Mouse (Mus musculus): ENCODE results near the gene Tspan4. TPM values are rescaled to one million over a fixed set of nuclear protein-coding genes. Genes with fewer than 3 reads are reported as not detected.

The Tspan4 gene
- polyA plus RNA-seq (2015; fragmentation: Nextera tagmentation; extraction: Ambion mirVana), result 45.8 and 49.1 TPM in 2 replicates

DNA sequence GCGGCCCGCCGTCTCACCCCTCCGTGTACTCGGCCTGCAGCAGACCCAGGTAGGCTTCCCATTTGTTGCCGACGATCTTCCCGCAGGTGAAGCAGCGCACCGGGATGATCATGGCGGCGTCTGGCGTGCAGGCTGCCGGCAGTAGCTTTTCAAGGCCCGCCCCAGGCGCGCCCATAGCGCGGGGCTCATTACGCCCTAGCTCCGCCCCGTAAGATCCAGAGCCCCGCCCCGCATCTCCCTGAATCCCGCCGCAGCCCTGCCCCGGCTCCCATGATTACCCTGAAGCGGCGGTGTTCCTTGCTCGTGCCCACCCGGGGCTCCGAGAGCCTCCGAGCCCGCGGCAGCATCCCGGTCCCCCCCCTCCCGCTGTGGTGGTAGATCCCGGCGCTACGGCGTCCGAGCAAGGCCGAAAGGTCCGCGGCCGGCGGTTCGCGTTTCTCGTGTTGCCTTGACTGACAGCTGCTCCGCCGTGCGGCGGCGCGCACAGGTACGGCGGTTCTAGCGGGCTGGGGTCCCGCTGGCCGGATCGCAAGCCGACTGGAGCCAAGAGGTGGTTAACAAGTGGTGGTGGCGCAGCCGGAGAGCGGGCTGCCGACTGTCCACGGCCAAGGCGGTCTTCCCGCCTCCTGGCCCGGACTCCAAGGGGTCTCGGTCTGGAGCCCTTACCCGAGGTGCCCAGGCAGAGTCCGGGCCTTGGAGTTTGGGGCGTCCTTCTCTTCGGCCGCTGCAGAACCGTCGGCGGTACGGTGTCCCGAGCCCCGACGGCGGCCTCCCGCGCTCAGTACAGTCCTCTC lies at the start of gene Tspan4, which contains the start of gene Polr2l:
Gene Tspan4 (plus strand): TSS at position 230 of the 794 bp plus-strand sequence.
Gene Polr2l (minus strand): TSS at position 122 of the 794 bp plus-strand sequence.
- Histone ChIP-seq H3K9me3 (replicated peaks; ENCODE audit: control insufficient read depth, low read length, poor library complexity, severe bottlenecking) (no peaks in the 10 kb centered on the region), H3K27me3 (ENCODE audit: control insufficient read depth, insufficient read depth, low read depth, low read length) (peaks cover 14% of the 10 kb centered on the region), H3K27ac (ENCODE audit: low read length) (peak within 1 kb of the TSS; percentile 86), H3K36me3 (ENCODE audit: control insufficient read depth, insufficient read depth, low read length) (peaks cover 8% of the 10 kb centered on the region), H3K9ac (ENCODE audit: low read depth, low read length) (peak within 1 kb of the TSS; percentile 90), H3K4me1 (ENCODE audit: control insufficient read depth, insufficient read depth, low read length) (peaks cover 19% of the 10 kb centered on the region), H3K4me3 (ENCODE audit: low read depth, low read length) (peak within 1 kb of the TSS; percentile 65), H3K4me2 (ENCODE audit: low read length) (peak within 1 kb of the TSS; percentile 98)
- peak; percentile 85 for ATAC-seq
- WGBS, result under 1% methylated on average over 77 of the region's 87 CpGs

GRCm38 (mm10) chr7:141426948-141427730 lies 47.9 kb upstream of the Tspan4 start:
- WGBS, result 90% methylated on average over 12 of the region's 12 CpGs
- no peak overlapping the region for H3K27ac ChIP-seq (ENCODE audit: low read length)
- no peaks in the 10 kb centered on the region; the same call in 1 of the 2 replicates for H3K27me3 ChIP-seq (ENCODE audit: control insufficient read depth, insufficient read depth, low read depth, low read length)
- H3K9ac ChIP-seq (ENCODE audit: low read depth, low read length), result no peak overlapping the region
- no peak for ATAC-seq
- peaks cover 32% of the 10 kb centered on the region for H3K36me3 ChIP-seq (ENCODE audit: control insufficient read depth, insufficient read depth, low read length)
- peaks cover 13% of the 10 kb centered on the region for H3K4me1 ChIP-seq (ENCODE audit: control insufficient read depth, insufficient read depth, low read length)
- H3K9me3 ChIP-seq (replicated peaks; ENCODE audit: control insufficient read depth, low read length, poor library complexity, severe bottlenecking), result no peaks in the 10 kb centered on the region
- no peak overlapping the region for H3K4me2 ChIP-seq (ENCODE audit: low read length)
- H3K4me3 ChIP-seq (ENCODE audit: low read depth, low read length), result no peak overlapping the region

GRCm38 (mm10) chr7:141428701-141429100 lies 46.3 kb upstream of the Tspan4 start:
- Histone ChIP-seq H3K4me1 (ENCODE audit: control insufficient read depth, insufficient read depth, low read length) (peaks cover 24% of the 10 kb centered on the region), H3K4me2 (ENCODE audit: low read length) (peak overlapping the region; percentile 76), H3K9me3 (replicated peaks; ENCODE audit: control insufficient read depth, low read length, poor library complexity, severe bottlenecking) (no peaks in the 10 kb centered on the region), H3K27ac (ENCODE audit: low read length) (peak overlapping the region; percentile 78), H3K4me3 (ENCODE audit: low read depth, low read length) (peak overlapping the region; percentile 55), H3K9ac (ENCODE audit: low read depth, low read length) (peak overlapping the region; percentile 86), H3K36me3 (ENCODE audit: control insufficient read depth, insufficient read depth, low read length) (peaks cover 40% of the 10 kb centered on the region), H3K27me3 (ENCODE audit: control insufficient read depth, insufficient read depth, low read depth, low read length) (no peaks in the 10 kb centered on the region)
- WGBS, result 59% methylated on average over 5 of the region's 5 CpGs
- no peak for ATAC-seq

DNA sequence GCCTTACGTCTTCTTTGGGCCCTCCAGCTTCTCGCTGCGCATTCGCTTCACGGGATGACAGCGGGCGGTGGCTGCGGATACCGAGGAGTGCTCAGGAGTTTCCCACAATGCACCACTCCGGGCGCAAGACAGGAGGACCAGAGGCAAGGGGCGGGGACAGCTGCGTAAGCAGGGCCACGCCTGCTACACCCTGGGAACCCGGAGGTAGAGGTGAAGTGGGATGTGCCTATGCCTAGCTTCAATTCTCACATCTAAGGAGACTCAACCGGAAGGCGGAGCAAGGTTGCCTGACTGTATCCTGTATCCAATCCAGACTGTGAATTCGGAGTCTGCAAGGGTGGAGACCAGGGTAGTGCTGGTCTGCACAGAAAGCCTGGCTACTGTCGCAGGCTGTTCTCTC lies 45.7 kb upstream of the Tspan4 start, which contains the start of gene Cend1:
Gene Cend1 (minus strand): TSS at position 182 of the 400 bp plus-strand sequence.
- 3% methylated on average over 19 of the region's 19 CpGs for WGBS
- H3K4me3 ChIP-seq (ENCODE audit: low read depth, low read length), result peak within 1 kb of the TSS; percentile 55
- no peaks in the 10 kb centered on the region for H3K27me3 ChIP-seq (ENCODE audit: control insufficient read depth, insufficient read depth, low read depth, low read length)
- peak within 1 kb of the TSS; percentile 86 for H3K9ac ChIP-seq (ENCODE audit: low read depth, low read length)
- H3K36me3 ChIP-seq (ENCODE audit: control insufficient read depth, insufficient read depth, low read length), result peaks cover 41% of the 10 kb centered on the region
- peaks cover 30% of the 10 kb centered on the region for H3K4me1 ChIP-seq (ENCODE audit: control insufficient read depth, insufficient read depth, low read length)
- H3K4me2 ChIP-seq (ENCODE audit: low read length), result peak within 1 kb of the TSS; percentile 76
- no peaks in the 10 kb centered on the region for H3K9me3 ChIP-seq (replicated peaks; ENCODE audit: control insufficient read depth, low read length, poor library complexity, severe bottlenecking)
- peak within 1 kb of the TSS; percentile 78 for H3K27ac ChIP-seq (ENCODE audit: low read length)
- ATAC-seq, result peak; percentile 79

GRCm38 (mm10) chr7:141429840-141430584 lies 45.0 kb upstream of the Tspan4 start:
- peaks cover 41% of the 10 kb centered on the region for H3K36me3 ChIP-seq (ENCODE audit: control insufficient read depth, insufficient read depth, low read length)
- H3K4me1 ChIP-seq (ENCODE audit: control insufficient read depth, insufficient read depth, low read length), result peaks cover 34% of the 10 kb centered on the region
- H3K4me3 ChIP-seq (ENCODE audit: low read depth, low read length), result peak overlapping the region; percentile 55
- H3K4me2 ChIP-seq (ENCODE audit: low read length), result peak overlapping the region; percentile 76
- H3K9me3 ChIP-seq (replicated peaks; ENCODE audit: control insufficient read depth, low read length, poor library complexity, severe bottlenecking), result no peaks in the 10 kb centered on the region
- H3K9ac ChIP-seq (ENCODE audit: low read depth, low read length), result peak overlapping the region; percentile 86
- ATAC-seq, result 0 out of 2 replicates have a peak, but pooled peaks have one; percentile 12
- 61% methylated on average over 9 of the region's 9 CpGs for WGBS
- H3K27me3 ChIP-seq (ENCODE audit: control insufficient read depth, insufficient read depth, low read depth, low read length), result no peaks in the 10 kb centered on the region
- no peak overlapping the region; the same call in 1 of the 2 replicates for H3K27ac ChIP-seq (ENCODE audit: low read length)

GRCm38 (mm10) chr7:141430585-141431240 lies 44.3 kb upstream of the Tspan4 start:
- Histone ChIP-seq H3K4me3 (ENCODE audit: low read depth, low read length) (no peak overlapping the region), H3K27ac (ENCODE audit: low read length) (no peak overlapping the region), H3K27me3 (ENCODE audit: control insufficient read depth, insufficient read depth, low read depth, low read length) (no peaks in the 10 kb centered on the region), H3K4me1 (ENCODE audit: control insufficient read depth, insufficient read depth, low read length) (peaks cover 40% of the 10 kb centered on the region), H3K36me3 (ENCODE audit: control insufficient read depth, insufficient read depth, low read length) (peaks cover 41% of the 10 kb centered on the region), H3K4me2 (ENCODE audit: low read length) (no peak overlapping the region), H3K9ac (ENCODE audit: low read depth, low read length) (no peak overlapping the region), H3K9me3 (replicated peaks; ENCODE audit: control insufficient read depth, low read length, poor library complexity, severe bottlenecking) (no peaks in the 10 kb centered on the region)
- no peak for ATAC-seq
- 95% methylated on average over 9 of the region's 9 CpGs for WGBS

- H3K4me1 ChIP-seq (ENCODE audit: control insufficient read depth, insufficient read depth, low read length), result peaks cover 49% of the 10 kb centered on the region
- no peaks in the 10 kb centered on the region for H3K9me3 ChIP-seq (replicated peaks; ENCODE audit: control insufficient read depth, low read length, poor library complexity, severe bottlenecking)
- no peak for ATAC-seq
- H3K27ac ChIP-seq (ENCODE audit: low read length), result no peak overlapping the region
- peaks cover 35% of the 10 kb centered on the region for H3K36me3 ChIP-seq (ENCODE audit: control insufficient read depth, insufficient read depth, low read length)
- no peaks in the 10 kb centered on the region for H3K27me3 ChIP-seq (ENCODE audit: control insufficient read depth, insufficient read depth, low read depth, low read length)
- 95% methylated on average over 19 of the region's 19 CpGs for WGBS
- H3K9ac ChIP-seq (ENCODE audit: low read depth, low read length), result 0 out of 2 replicates have a peak overlapping the region, but pooled peaks have one; percentile 14
- H3K4me2 ChIP-seq (ENCODE audit: low read length), result no peak overlapping the region
- H3K4me3 ChIP-seq (ENCODE audit: low read depth, low read length), result no peak overlapping the region
Observed at GRCm38 (mm10) chr7:141431434-141432185, 43.4 kb upstream of the Tspan4 start.

All from midbrain, embryonic 16.5 days (tissue).